Mouse (Mus musculus) hindbrain, embryonic 10.5 days (tissue): ENCODE measurements around the gene Spns2. TPM values are rescaled to one million over a fixed set of nuclear protein-coding genes. Genes with fewer than 3 reads are reported as not detected.

Source experiments
- DNase-seq: peaks from one replicate; pipeline ENCODE4 v3.0.0-alpha.2; 2017; ENCODE audit warnings: low spot score
- H3K27ac ChIP-seq: fragments of 300-500 bp; sonication (generic); 2 replicates; pipeline ENCODE4 v1.5.1; 2016; ENCODE audit warnings: mild to moderate bottlenecking, moderate library complexity
- H3K27me3 ChIP-seq: fragments of 300-500 bp; sonication (generic); 2 replicates; pipeline ENCODE4 v1.6.1; 2016; ENCODE audit warnings: mild to moderate bottlenecking; ENCODE audit not compliant: poor library complexity, insufficient read depth, severe bottlenecking
- H3K36me3 ChIP-seq: fragments of 300-500 bp; sonication (generic); 2 replicates; pipeline ENCODE4 v1.6.1; 2016; ENCODE audit warnings: mild to moderate bottlenecking, moderate library complexity
- H3K4me1 ChIP-seq: fragments of 300-500 bp; sonication (generic); replicated peaks from 2 replicates; pipeline ENCODE4 v1.6.1; 2016; ENCODE audit warnings: mild to moderate bottlenecking
- H3K4me3 ChIP-seq: fragments of 300-500 bp; sonication (generic); 2 replicates; pipeline ENCODE4 v1.5.1; 2016; ENCODE audit warnings: mild to moderate bottlenecking, moderate library complexity
- H3K9me3 ChIP-seq: fragments of 300-500 bp; sonication (generic); 2 replicates; pipeline ENCODE4 v1.6.1; 2016; ENCODE audit warnings: mild to moderate bottlenecking, moderate library complexity
- WGBS: fragments of 180-500 bp; shearing (Covaris S2); methylation state at CpG from one replicate; pipeline ENCODE4 v1.1.7; 2016; 5-methylcytosine and 5-hydroxymethylcytosine counted together
- polyA plus RNA-seq: library from polyadenylated mRNA; unstranded; fragments of >200 nt; fragmentation: Nextera tagmentation; extraction: Ambion mirVana; gene quantifications from 2 replicates; pipeline ENCODE4 v1.2.1, GENCODE M21; 2016

The Spns2 gene
- polyA plus RNA-seq, 1 experiment from 2014 or later, result 5.5 TPM

- no peaks in the 10 kb centered on the region for H3K27me3 ChIP-seq
- 87% methylated on average over 4 of the region's 4 CpGs for WGBS
- H3K4me3 ChIP-seq, result no peak overlapping the region
- H3K4me1 ChIP-seq, result no peaks in the 10 kb centered on the region
- H3K27ac ChIP-seq, result no peak overlapping the region
- H3K36me3 ChIP-seq, result no peaks in the 10 kb centered on the region
- H3K9me3 ChIP-seq, result 0 out of 2 replicates have a peak, but pooled peaks cover 3% of the 10 kb centered on the region
- no peak for DNase-seq
Measured at GRCm38 (mm10) chr11:72423686-72424085, 66.0 kb downstream of the Spns2 start.

DNA sequence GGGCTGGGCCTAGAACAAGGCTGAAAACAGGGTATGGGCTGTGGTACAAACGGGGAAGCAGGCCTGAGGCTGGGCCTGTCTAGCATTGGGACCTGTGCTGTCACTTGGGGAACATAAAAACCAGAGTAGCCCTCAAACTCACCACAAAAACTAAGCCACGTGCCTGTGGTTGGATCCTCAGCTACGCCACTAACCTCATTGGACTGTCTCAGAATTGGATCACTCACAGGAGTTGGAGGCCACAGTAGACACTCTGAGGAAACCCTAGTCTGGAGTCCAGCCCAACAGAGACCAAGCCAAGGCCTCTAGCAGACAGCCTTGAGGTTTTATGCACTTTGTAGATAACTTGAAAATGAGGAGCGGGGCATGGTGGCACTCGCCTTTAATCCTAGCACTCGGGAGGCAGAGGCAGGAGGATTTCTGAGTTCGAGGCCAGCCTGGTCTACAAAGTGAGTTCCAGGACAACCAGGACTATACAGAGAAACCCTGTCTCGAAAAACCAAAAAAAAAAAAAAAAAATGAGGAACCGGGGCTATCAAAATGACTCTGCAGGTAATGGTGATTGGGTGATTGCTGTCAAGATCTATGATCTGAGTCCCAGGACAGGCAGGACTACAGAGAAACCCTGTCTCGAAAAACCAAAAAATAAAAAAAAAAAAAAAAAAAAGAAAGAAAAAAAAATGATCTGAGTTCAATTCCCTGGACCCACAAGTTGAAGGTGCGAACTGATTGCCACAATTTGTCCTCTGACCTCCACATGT is 68.0 kb downstream of the Spns2 start:
- H3K4me3 ChIP-seq, result no peak overlapping the region
- no peak for DNase-seq
- 0 out of 2 replicates have a peak, but pooled peaks cover 3% of the 10 kb centered on the region for H3K9me3 ChIP-seq
- H3K27ac ChIP-seq, result no peak overlapping the region
- H3K4me1 ChIP-seq, result peaks cover 18% of the 10 kb centered on the region
- H3K27me3 ChIP-seq, result 0 out of 2 replicates have a peak, but pooled peaks cover 4% of the 10 kb centered on the region
- H3K36me3 ChIP-seq, result no peaks in the 10 kb centered on the region
- whole genome bisulfite sequencing, result 92% methylated on average over 11 of the region's 11 CpGs

- H3K36me3 ChIP-seq, result no peaks in the 10 kb centered on the region
- 0 out of 2 replicates have a peak, but pooled peaks cover 3% of the 10 kb centered on the region for H3K9me3 ChIP-seq
- H3K4me1 ChIP-seq, result peaks cover 19% of the 10 kb centered on the region
- no peak for DNase-seq
- no peak overlapping the region for H3K4me3 ChIP-seq
- WGBS, result 82% methylated on average over 6 of the region's 6 CpGs
- H3K27me3 ChIP-seq, result 0 out of 2 replicates have a peak, but pooled peaks cover 4% of the 10 kb centered on the region
- H3K27ac ChIP-seq, result no peak overlapping the region
Measured at GRCm38 (mm10) chr11:72420460-72421122, 69.1 kb downstream of the Spns2 start.

- 88% methylated on average over 6 of the region's 6 CpGs for WGBS
- H3K27ac ChIP-seq, result no peak overlapping the region
Measured at GRCm38 (mm10) chr11:72419006-72419405, 70.7 kb downstream of the Spns2 start.

GRCm38 (mm10) chr11:72418227-72418626 is 71.5 kb downstream of the Spns2 start:
- H3K27me3 ChIP-seq, result peaks cover 23% of the 10 kb centered on the region

More at GRCm38 (mm10) chr11:72419006-72419405, 70.7 kb downstream of the Spns2 start:
- peaks cover 19% of the 10 kb centered on the region for H3K4me1 ChIP-seq
- H3K27me3 ChIP-seq, result peaks cover 16% of the 10 kb centered on the region
- no peaks in the 10 kb centered on the region for H3K36me3 ChIP-seq
- DNase-seq, result no peak
- no peak overlapping the region for H3K4me3 ChIP-seq
- no peaks in the 10 kb centered on the region for H3K9me3 ChIP-seq

DNA sequence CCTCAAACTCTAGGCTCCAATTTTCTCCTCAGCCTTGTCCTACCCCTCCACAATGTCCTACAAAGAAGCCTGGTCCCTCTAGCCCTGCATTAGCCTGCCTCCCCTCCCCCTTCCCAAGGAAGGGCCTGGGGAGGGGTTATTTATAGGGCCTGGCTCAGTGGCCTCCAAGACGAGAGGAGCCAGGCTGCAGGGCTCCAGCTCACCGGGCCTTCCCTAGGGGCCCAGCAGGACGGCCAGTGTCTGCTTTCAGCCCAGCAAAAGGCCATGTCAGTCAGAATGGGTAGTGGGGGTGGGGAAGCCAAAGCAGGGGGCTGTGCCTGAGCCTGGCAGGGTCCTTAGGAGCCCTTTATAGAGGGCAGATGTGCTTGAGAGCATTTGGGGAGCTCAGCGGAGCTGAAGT is 72.3 kb downstream of the Spns2 start:
- no peaks in the 10 kb centered on the region for H3K9me3 ChIP-seq
- no peak overlapping the region for H3K4me3 ChIP-seq
- peak overlapping the region; percentile 82 for H3K27ac ChIP-seq
- no peaks in the 10 kb centered on the region for H3K36me3 ChIP-seq
- peak; percentile 34 for DNase-seq
- H3K27me3 ChIP-seq, result peaks cover 32% of the 10 kb centered on the region
- peaks cover 19% of the 10 kb centered on the region for H3K4me1 ChIP-seq
- WGBS, result 5% methylated on average over 4 of the region's 4 CpGs

More at GRCm38 (mm10) chr11:72418227-72418626, 71.5 kb downstream of the Spns2 start:
- Histone ChIP-seq H3K4me3 (no peak overlapping the region), H3K36me3 (no peaks in the 10 kb centered on the region), H3K27ac (peak overlapping the region; percentile 82), H3K9me3 (no peaks in the 10 kb centered on the region), H3K4me1 (peaks cover 19% of the 10 kb centered on the region)
- DNase-seq, result no peak
- WGBS, result 48% methylated on average over 8 of the region's 8 CpGs

DNA sequence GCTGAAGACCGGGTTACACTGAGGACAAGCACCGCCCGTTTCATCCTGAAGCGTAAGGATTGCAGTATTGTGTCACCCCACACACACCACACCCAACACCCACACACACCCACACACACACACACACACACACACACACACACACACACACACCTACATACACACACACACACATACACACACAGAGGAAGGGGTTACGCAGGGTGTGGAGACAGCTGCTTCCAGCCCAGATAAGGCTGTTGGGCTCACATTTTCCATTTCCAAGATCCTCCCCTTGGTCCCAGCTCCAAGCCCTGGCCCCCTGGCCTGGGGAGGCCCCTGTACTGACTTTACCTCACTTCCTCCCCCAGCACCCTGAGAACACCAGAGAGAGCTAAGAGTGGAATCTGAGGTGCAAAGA is 73.0 kb downstream of the Spns2 start:
- no peak overlapping the region for H3K4me3 ChIP-seq
- H3K9me3 ChIP-seq, result no peaks in the 10 kb centered on the region
- peaks cover 39% of the 10 kb centered on the region for H3K27me3 ChIP-seq
- H3K27ac ChIP-seq, result peak overlapping the region; percentile 82
- no peaks in the 10 kb centered on the region for H3K36me3 ChIP-seq
- DNase-seq, result no peak
- peaks cover 24% of the 10 kb centered on the region for H3K4me1 ChIP-seq
- 89% methylated on average over 5 of the region's 5 CpGs for WGBS

DNA sequence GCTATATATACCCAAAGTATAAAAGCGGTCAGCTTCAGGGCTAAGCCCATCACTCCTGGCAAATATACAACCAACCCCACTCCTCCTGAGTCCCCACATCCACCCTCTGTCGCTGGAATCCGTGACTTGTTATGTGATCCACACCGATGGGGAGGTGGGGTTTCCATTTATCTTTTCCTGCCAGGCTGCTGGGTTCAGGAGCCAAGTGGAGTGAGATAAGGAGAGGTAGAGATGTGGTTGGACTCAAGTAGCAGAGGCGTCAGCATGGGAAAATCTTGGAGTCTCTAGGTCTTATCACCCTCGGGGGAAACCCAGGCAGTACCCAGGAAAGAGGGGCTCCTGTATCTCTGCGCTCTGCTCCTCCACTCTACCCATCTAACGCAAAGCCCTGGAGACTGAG is 74.5 kb downstream of the Spns2 start:
- Histone ChIP-seq H3K9me3 (no peaks in the 10 kb centered on the region), H3K4me3 (no peak overlapping the region), H3K27me3 (peaks cover 53% of the 10 kb centered on the region), H3K27ac (no peak overlapping the region), H3K4me1 (peaks cover 39% of the 10 kb centered on the region), H3K36me3 (no peaks in the 10 kb centered on the region)
- 83% methylated on average over 8 of the region's 8 CpGs for WGBS
- DNase-seq, result no peak

- no peak for DNase-seq
- H3K9me3 ChIP-seq, result no peaks in the 10 kb centered on the region
- H3K27ac ChIP-seq, result no peak overlapping the region
- 68% methylated on average over 5 of the region's 5 CpGs for WGBS
- peaks cover 54% of the 10 kb centered on the region for H3K4me1 ChIP-seq
- H3K27me3 ChIP-seq, result peaks cover 67% of the 10 kb centered on the region
- H3K36me3 ChIP-seq, result no peaks in the 10 kb centered on the region
- no peak overlapping the region for H3K4me3 ChIP-seq
Measured at GRCm38 (mm10) chr11:72413601-72414190, 76.0 kb downstream of the Spns2 start.

- Histone ChIP-seq H3K27me3 (peaks cover 72% of the 10 kb centered on the region), H3K4me3 (no peak overlapping the region), H3K4me1 (peaks cover 55% of the 10 kb centered on the region), H3K36me3 (no peaks in the 10 kb centered on the region), H3K9me3 (no peaks in the 10 kb centered on the region), H3K27ac (no peak overlapping the region)
- 84% methylated on average over 7 of the region's 7 CpGs for WGBS
- DNase-seq, result no peak
Measured at GRCm38 (mm10) chr11:72413016-72413415, 76.7 kb downstream of the Spns2 start.

DNA sequence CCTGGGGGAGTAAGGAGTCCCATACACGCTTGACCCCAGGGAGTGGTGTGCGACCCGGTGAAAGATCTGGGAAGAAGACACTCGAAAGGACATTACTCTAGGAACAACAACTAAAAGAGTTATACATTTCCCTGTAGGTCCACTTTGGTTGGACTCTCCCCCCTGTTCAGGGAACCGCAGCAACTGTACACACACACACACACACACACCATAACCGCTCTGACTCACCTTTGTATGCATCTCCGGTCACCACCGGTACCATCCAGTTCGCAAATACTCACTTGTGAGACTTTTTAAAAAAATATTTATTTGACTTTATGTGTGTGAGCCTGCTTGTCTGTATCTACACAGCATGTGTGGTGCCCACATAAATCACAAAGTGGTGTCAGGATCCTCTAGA is 77.8 kb downstream of the Spns2 start:
- H3K9me3 ChIP-seq, result no peaks in the 10 kb centered on the region
- peaks cover 80% of the 10 kb centered on the region for H3K27me3 ChIP-seq
- 32% methylated on average over 9 of the region's 9 CpGs for WGBS
- no peak for DNase-seq
- H3K27ac ChIP-seq, result peak overlapping the region; percentile 88; the same call in 1 of the 2 replicates
- H3K4me1 ChIP-seq, result peaks cover 55% of the 10 kb centered on the region
- H3K36me3 ChIP-seq, result no peaks in the 10 kb centered on the region
- H3K4me3 ChIP-seq, result peak overlapping the region; percentile 80

DNA sequence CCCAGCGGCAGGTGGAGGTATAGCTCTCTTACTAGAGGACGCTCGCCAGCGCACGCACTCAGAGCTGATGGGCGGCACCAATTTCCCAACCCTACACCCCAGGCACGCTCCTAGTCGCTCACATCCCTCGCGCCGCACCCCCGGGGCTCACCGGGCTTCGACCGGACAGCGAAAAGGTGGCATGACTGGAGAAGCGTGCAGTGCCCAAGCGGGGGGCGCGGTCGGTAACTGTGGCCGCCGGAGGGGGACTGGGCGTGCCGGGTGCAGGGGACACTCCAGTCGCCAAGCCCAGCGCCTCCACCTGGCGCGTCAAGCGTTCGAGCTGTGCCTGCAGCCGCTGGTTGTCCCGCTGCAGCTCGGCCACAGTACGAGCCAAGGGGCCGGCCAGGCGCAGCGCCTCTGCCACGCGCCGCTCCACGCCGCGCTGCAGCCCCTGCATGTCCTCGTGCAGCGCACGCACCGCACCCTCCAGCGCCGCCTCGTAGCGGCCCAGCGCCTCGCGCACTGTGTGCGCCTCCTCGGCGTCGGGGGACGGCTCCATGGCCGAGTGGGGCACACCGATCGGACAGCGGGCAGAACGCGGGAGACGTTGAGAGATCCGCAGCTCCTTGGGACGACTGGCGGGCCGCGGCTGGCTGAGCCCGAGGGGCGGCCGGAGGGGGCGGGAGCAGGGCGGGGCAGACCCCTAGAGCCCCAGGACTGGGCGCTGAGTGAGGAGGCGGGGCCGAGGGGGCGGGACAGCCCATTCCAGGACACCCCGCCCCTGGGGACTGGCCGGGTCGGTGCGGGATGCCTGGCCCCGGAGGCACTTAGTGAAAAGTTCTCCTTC is 78.4 kb downstream of the Spns2 start, which contains the start of gene Smtnl2:
Smtnl2 (minus strand) TSS at position 621 of the 829 bp plus-strand sequence.
- peak within 1 kb of the TSS; percentile 88 for H3K27ac ChIP-seq
- DNase-seq, result peak; percentile 86
- peak within 1 kb of the TSS; percentile 80 for H3K4me3 ChIP-seq
- H3K27me3 ChIP-seq, result peaks cover 81% of the 10 kb centered on the region
- H3K36me3 ChIP-seq, result no peaks in the 10 kb centered on the region
- H3K4me1 ChIP-seq, result peaks cover 58% of the 10 kb centered on the region
- under 1% methylated on average over 86 of the region's 86 CpGs for WGBS
- H3K9me3 ChIP-seq, result no peaks in the 10 kb centered on the region
